Mouse (Mus musculus): ENCODE data around the gene Ero1l. TPM values are rescaled to one million over a fixed set of nuclear protein-coding genes. Genes with fewer than 3 reads are reported as not detected.

The Ero1l gene
- 32.6 TPM for polyA plus RNA-seq (2015; fragmentation: Illumina TruSeq; extraction: RNeasy Lipid Tissue Mini Kit (QIAGEN cat#74804); ENCODE audit: low read depth, low replicate concordance)

DNA sequence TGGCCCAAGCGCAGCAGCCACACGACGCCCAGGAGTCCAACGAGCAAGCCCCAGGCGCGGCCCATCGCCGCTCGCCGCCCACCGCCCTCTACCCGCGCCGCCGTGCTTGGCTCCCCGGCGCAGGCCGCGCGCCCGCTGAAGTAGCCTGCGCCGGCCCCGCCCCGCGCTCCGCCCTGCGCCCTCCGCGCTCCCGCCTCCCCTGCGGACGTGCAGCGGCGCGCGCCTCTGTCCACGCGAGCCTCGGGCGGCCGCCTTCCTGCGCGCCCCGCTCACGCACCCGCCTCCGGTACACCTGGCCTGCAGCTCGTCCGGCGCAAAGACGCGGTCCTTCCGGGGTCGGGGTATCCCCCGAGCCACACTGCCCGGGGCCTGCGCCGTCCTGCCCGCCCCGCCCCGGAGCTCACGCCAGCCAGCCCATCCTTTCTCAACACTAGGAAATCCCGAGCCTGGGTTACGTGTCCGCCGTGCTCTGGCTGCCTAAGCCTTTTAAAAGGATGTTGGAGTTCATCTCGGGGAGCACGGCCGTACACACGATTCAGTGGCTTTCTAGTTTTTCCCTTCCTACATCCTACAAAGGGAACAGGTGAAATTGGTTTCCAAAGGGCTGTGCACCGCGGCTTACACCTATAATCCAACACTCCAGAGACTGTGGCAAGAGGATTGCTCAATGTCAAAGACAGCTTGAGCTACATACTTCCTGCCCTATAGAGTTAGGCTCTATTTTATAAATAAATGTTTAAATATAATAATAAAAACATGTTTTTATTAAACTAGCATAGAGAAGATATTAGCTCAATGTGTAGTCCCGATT lies at the start of gene Ero1l:
TSS of gene Ero1l (minus strand) at position 346 of the 811 bp plus-strand sequence.

GRCm38 (mm10) chr14:45350931-45351859 lies 32.6 kb upstream of the Ero1l start, which contains the start of gene Styx:
Gene Styx (plus strand): TSS chr14:45351093.

DNA sequence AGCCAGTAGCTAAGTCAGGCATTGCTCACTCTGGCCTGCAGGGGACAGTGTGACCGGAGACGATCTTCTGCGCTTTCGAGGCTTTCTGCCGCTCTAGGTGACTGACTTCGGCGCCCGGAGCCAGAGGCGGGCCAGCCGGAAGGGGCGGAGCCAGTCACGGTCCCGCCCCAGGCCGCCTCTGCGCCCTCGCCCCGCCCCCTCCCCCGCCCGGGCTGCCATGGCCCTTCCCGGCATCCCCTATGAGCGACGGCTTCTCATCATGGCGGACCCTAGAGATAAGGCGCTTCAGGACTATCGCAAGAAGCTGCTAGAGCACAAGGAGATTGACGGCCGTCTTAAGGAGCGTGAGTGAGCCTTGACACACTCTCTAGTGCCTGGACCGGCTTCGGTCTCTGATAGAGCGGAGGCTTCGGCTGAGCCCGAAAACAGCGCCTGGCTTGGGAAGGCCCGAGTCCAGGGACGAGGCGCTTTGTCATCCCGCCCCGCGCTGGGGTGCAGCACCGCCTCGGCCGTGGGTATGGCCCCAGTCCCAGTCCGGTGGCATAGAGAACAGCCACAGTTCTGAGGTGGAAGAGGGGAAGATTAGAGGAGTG lies 11.1 kb upstream of the Ero1l start, which contains the start of gene Psmc6:
TSS of gene Psmc6 (plus strand) at position 200 of the 593 bp plus-strand sequence.

Other genes starting within 250 kb of the Ero1l start
- 24.9 TPM for gene Gpr137c, start 99.1 kb downstream of the Ero1l start, polyA plus RNA-seq (2015; fragmentation: Illumina TruSeq; extraction: RNeasy Lipid Tissue Mini Kit (QIAGEN cat#74804); ENCODE audit: low read depth, low replicate concordance)
- 55.5 TPM for gene Txndc16, start 98.4 kb downstream of the Ero1l start, polyA plus RNA-seq (2015; fragmentation: Illumina TruSeq; extraction: RNeasy Lipid Tissue Mini Kit (QIAGEN cat#74804); ENCODE audit: low read depth, low replicate concordance)
- 133 TPM for gene Psmc6, start 11.0 kb upstream of the Ero1l start, polyA plus RNA-seq (2015; fragmentation: Illumina TruSeq; extraction: RNeasy Lipid Tissue Mini Kit (QIAGEN cat#74804); ENCODE audit: low read depth, low replicate concordance)
- gene Styx, start 32.3 kb upstream of the Ero1l start, polyA plus RNA-seq (2015; fragmentation: Illumina TruSeq; extraction: RNeasy Lipid Tissue Mini Kit (QIAGEN cat#74804); ENCODE audit: low read depth, low replicate concordance), result 12.4 TPM
- 16.5 TPM for gene Gnpnat1, start 86.1 kb upstream of the Ero1l start, polyA plus RNA-seq (2015; fragmentation: Illumina TruSeq; extraction: RNeasy Lipid Tissue Mini Kit (QIAGEN cat#74804); ENCODE audit: low read depth, low replicate concordance)
- 91.4 TPM for gene Fermt2, start 211.3 kb upstream of the Ero1l start, polyA plus RNA-seq (2015; fragmentation: Illumina TruSeq; extraction: RNeasy Lipid Tissue Mini Kit (QIAGEN cat#74804); ENCODE audit: low read depth, low replicate concordance)